Mouse (Mus musculus): ENCODE measurements around the gene Elmo3. TPM values are rescaled to one million over a fixed set of nuclear protein-coding genes. Genes with fewer than 3 reads are reported as not detected.

Elmo3 gene
- polyA plus RNA-seq, 1 experiment = 3.5 TPM

- H3K27me3 ChIP-seq (ENCODE audit: control insufficient read depth, insufficient read depth, low read length) = no peaks in the 10 kb centered on the region
- H3K27ac ChIP-seq (ENCODE audit: control insufficient read depth, insufficient read depth, low read depth, low read length) = no peak overlapping the region
- peaks cover 7% of the 10 kb centered on the region for H3K4me1 ChIP-seq (ENCODE audit: control insufficient read depth, insufficient read depth, low read length)
- TF ChIP-seq CTCF (IDR thresholded peaks at IDR 0.05; ENCODE audit: control insufficient read depth, insufficient read depth, insufficient replicate concordance, low read depth, low read length) = no peak
- TF ChIP-seq POLR2A (IDR thresholded peaks at IDR 0.05; ENCODE audit: control insufficient read depth, low read depth, low read length) = no peak
- no peaks in the 10 kb centered on the region; the same call in 1 of the 2 replicates for H3K36me3 ChIP-seq (ENCODE audit: control insufficient read depth, insufficient read depth, low read length)
- H3K4me3 ChIP-seq (ENCODE audit: control insufficient read depth, low read depth, low read length) = no peak overlapping the region
Measured at GRCm38 (mm10) chr8:105310118-105310517, 4.7 kb downstream of the Elmo3 start.

- H3K4me1 ChIP-seq (ENCODE audit: control insufficient read depth, insufficient read depth, low read length) = no peaks in the 10 kb centered on the region; the same call in 1 of the 2 replicates
- H3K27ac ChIP-seq (ENCODE audit: control insufficient read depth, insufficient read depth, low read depth, low read length) = no peak overlapping the region
- TF ChIP-seq POLR2A (IDR thresholded peaks at IDR 0.05; ENCODE audit: control insufficient read depth, low read depth, low read length) (no peak), CTCF (IDR thresholded peaks at IDR 0.05; ENCODE audit: control insufficient read depth, insufficient read depth, insufficient replicate concordance, low read depth, low read length) (no peak)
- no peak overlapping the region for H3K4me3 ChIP-seq (ENCODE audit: control insufficient read depth, low read depth, low read length)
- H3K27me3 ChIP-seq (ENCODE audit: control insufficient read depth, insufficient read depth, low read length) = no peaks in the 10 kb centered on the region
- no peaks in the 10 kb centered on the region; the same call in 1 of the 2 replicates for H3K36me3 ChIP-seq (ENCODE audit: control insufficient read depth, insufficient read depth, low read length)
Measured at GRCm38 (mm10) chr8:105311718-105312117, 6.3 kb downstream of the Elmo3 start.

GRCm38 (mm10) chr8:105312891-105313481, 7.6 kb downstream of the Elmo3 start:
- no peak overlapping the region for H3K27ac ChIP-seq (ENCODE audit: control insufficient read depth, insufficient read depth, low read depth, low read length)
- H3K36me3 ChIP-seq (ENCODE audit: control insufficient read depth, insufficient read depth, low read length) = peaks cover 2% of the 10 kb centered on the region; the same call in 1 of the 2 replicates
- H3K27me3 ChIP-seq (ENCODE audit: control insufficient read depth, insufficient read depth, low read length) = no peaks in the 10 kb centered on the region
- no peak overlapping the region for H3K4me3 ChIP-seq (ENCODE audit: control insufficient read depth, low read depth, low read length)
- H3K4me1 ChIP-seq (ENCODE audit: control insufficient read depth, insufficient read depth, low read length) = no peaks in the 10 kb centered on the region; the same call in 1 of the 2 replicates
- TF ChIP-seq POLR2A (IDR thresholded peaks at IDR 0.05; ENCODE audit: control insufficient read depth, low read depth, low read length) = no peak
- TF ChIP-seq CTCF (IDR thresholded peaks at IDR 0.05; ENCODE audit: control insufficient read depth, insufficient read depth, insufficient replicate concordance, low read depth, low read length) = no peak

GRCm38 (mm10) chr8:105313622-105314402, 8.4 kb downstream of the Elmo3 start:
- no peak overlapping the region for H3K27ac ChIP-seq (ENCODE audit: control insufficient read depth, insufficient read depth, low read depth, low read length)
- peaks cover 2% of the 10 kb centered on the region; the same call in 1 of the 2 replicates for H3K36me3 ChIP-seq (ENCODE audit: control insufficient read depth, insufficient read depth, low read length)
- H3K4me3 ChIP-seq (ENCODE audit: control insufficient read depth, low read depth, low read length) = no peak overlapping the region
- no peaks in the 10 kb centered on the region for H3K27me3 ChIP-seq (ENCODE audit: control insufficient read depth, insufficient read depth, low read length)
- H3K4me1 ChIP-seq (ENCODE audit: control insufficient read depth, insufficient read depth, low read length) = no peaks in the 10 kb centered on the region; the same call in 1 of the 2 replicates
- TF ChIP-seq POLR2A (IDR thresholded peaks at IDR 0.05; ENCODE audit: control insufficient read depth, low read depth, low read length) (no peak), CTCF (IDR thresholded peaks at IDR 0.05; ENCODE audit: control insufficient read depth, insufficient read depth, insufficient replicate concordance, low read depth, low read length) (no peak)

- H3K27ac ChIP-seq (ENCODE audit: control insufficient read depth, insufficient read depth, low read depth, low read length) = no peak overlapping the region
- no peak overlapping the region for H3K4me3 ChIP-seq (ENCODE audit: control insufficient read depth, low read depth, low read length)
- H3K27me3 ChIP-seq (ENCODE audit: control insufficient read depth, insufficient read depth, low read length) = no peaks in the 10 kb centered on the region
- no peaks in the 10 kb centered on the region; the same call in 1 of the 2 replicates for H3K4me1 ChIP-seq (ENCODE audit: control insufficient read depth, insufficient read depth, low read length)
- peaks cover 2% of the 10 kb centered on the region; the same call in 1 of the 2 replicates for H3K36me3 ChIP-seq (ENCODE audit: control insufficient read depth, insufficient read depth, low read length)
- TF ChIP-seq CTCF (IDR thresholded peaks at IDR 0.05; ENCODE audit: control insufficient read depth, insufficient read depth, insufficient replicate concordance, low read depth, low read length) (no peak), POLR2A (IDR thresholded peaks at IDR 0.05; ENCODE audit: control insufficient read depth, low read depth, low read length) (no peak)
Measured at GRCm38 (mm10) chr8:105315073-105315769, 9.8 kb downstream of the Elmo3 start.

- Histone ChIP-seq H3K36me3 (ENCODE audit: control insufficient read depth, insufficient read depth, low read length) (peaks cover 2% of the 10 kb centered on the region; the same call in 1 of the 2 replicates), H3K4me1 (ENCODE audit: control insufficient read depth, insufficient read depth, low read length) (no peaks in the 10 kb centered on the region; the same call in 1 of the 2 replicates), H3K4me3 (ENCODE audit: control insufficient read depth, low read depth, low read length) (no peak overlapping the region), H3K27ac (ENCODE audit: control insufficient read depth, insufficient read depth, low read depth, low read length) (no peak overlapping the region), H3K27me3 (ENCODE audit: control insufficient read depth, insufficient read depth, low read length) (no peaks in the 10 kb centered on the region)
- TF ChIP-seq CTCF (IDR thresholded peaks at IDR 0.05; ENCODE audit: control insufficient read depth, insufficient read depth, insufficient replicate concordance, low read depth, low read length) (no peak), POLR2A (IDR thresholded peaks at IDR 0.05; ENCODE audit: control insufficient read depth, low read depth, low read length) (no peak)
Measured at GRCm38 (mm10) chr8:105317941-105318340, 12.5 kb downstream of the Elmo3 start.
